Mouse (Mus musculus) C3H10T1/2 (cell line): ENCODE results near the gene Usp53. TPM values are rescaled to one million over a fixed set of nuclear protein-coding genes. Genes with fewer than 3 reads are reported as not detected.

Source experiments
- polyA plus RNA-seq, 2 experiments: library from polyadenylated mRNA; unstranded; fragments of >200 nt; fragmentation: generic; extraction: Trizol; gene quantifications; one replicate each; pipeline ENCODE4 v1.2.1; 2012; ENCODE audit warnings: missing spikeins in 2 of 2

Usp53 gene
- polyA plus RNA-seq = under 1 TPM; 0.08 to 0.51 TPM

GRCm38 (mm10) chr3:122984249-122985182 lies at the start of gene Usp53:
Gene Usp53 (minus strand): TSS chr3:122984510.

GRCm38 (mm10) chr3:122924009-122924914 lies 60.0 kb downstream of the Usp53 start, which contains the start of gene 1810037I17Rik:
Gene 1810037I17Rik (plus strand): TSS chr3:122924203.

GRCm38 (mm10) chr3:122919260-122919659 lies 65.0 kb downstream of the Usp53 start, which contains the start of gene Gm10959:
Gene Gm10959 (minus strand): TSS chr3:122919360.

GRCm38 (mm10) chr3:122894772-122895171 lies 89.5 kb downstream of the Usp53 start, which contains the start of gene Fabp2:
Gene Fabp2 (plus strand): TSS chr3:122895072.

Other genes with a start within 250 kb of the Usp53 start
- gene Fabp2, start 89.4 kb downstream of the Usp53 start, polyA plus RNA-seq = under 1 TPM in 1 of 2 experiments, not detected in 1; 0.06 TPM
- not detected for gene Gm10959, start 65.2 kb downstream of the Usp53 start, polyA plus RNA-seq
- gene 1810037I17Rik, start 60.3 kb downstream of the Usp53 start, polyA plus RNA-seq = 10 to 100 TPM; 17.9 to 55.8 TPM
- not detected for gene Myoz2, start 50.5 kb upstream of the Usp53 start, polyA plus RNA-seq